Mouse (Mus musculus) liver, adult 2 months (tissue): ENCODE results near the gene Tmem117. TPM values are rescaled to one million over a fixed set of nuclear protein-coding genes. Genes with fewer than 3 reads are reported as not detected.

ENCODE experiments used
- DNase-seq: peaks from one replicate; pipeline ENCODE4 v3.0.0-alpha.2; 2011; ENCODE audit warnings: low read depth, low spot score; ENCODE audit errors: extremely low read depth
- H3K27ac ChIP-seq: fragments of 200-500 bp; replicated peaks from 2 replicates; pipeline ENCODE4 v1.5.1; 2012; ENCODE audit warnings: low read depth, mild to moderate bottlenecking, control low read depth, inconsistent platforms, low read length; ENCODE audit not compliant: insufficient read depth
- H3K27me3 ChIP-seq: fragments of 200-500 bp; 2 replicates; pipeline ENCODE4 v1.6.1; 2012; ENCODE audit warnings: mild to moderate bottlenecking, moderate library complexity, low read length, inconsistent platforms; ENCODE audit not compliant: control insufficient read depth, insufficient read depth
- H3K36me3 ChIP-seq: fragments of 200-500 bp; 2 replicates; pipeline ENCODE4 v1.6.1; 2012; ENCODE audit warnings: low read length, inconsistent platforms; ENCODE audit not compliant: control insufficient read depth, insufficient read depth
- H3K4me1 ChIP-seq: fragments of 200-500 bp; 2 replicates; pipeline ENCODE4 v1.6.1; 2011; ENCODE audit warnings: low read length; ENCODE audit not compliant: control insufficient read depth, insufficient read depth
- H3K4me3 ChIP-seq: fragments of 200-500 bp; 2 replicates; pipeline ENCODE4 v1.5.1; 2011; ENCODE audit warnings: low read depth, mild to moderate bottlenecking, control low read depth, low read length, moderate library complexity; ENCODE audit not compliant: insufficient read depth
- H3K79me2 ChIP-seq: fragments of 200-500 bp; 2 replicates; pipeline ENCODE4 v1.6.1; 2012; ENCODE audit warnings: inconsistent platforms, mild to moderate bottlenecking, low read length, moderate library complexity; ENCODE audit not compliant: control insufficient read depth, insufficient read depth
- H3K9ac ChIP-seq: fragments of 200-500 bp; 2 replicates; pipeline ENCODE4 v1.6.1; 2012; ENCODE audit warnings: low read depth, mild to moderate bottlenecking, control low read depth, inconsistent platforms, low read length
- CTCF ChIP-seq: fragments of 200-500 bp; IDR thresholded peaks from 2 replicates; pipeline ENCODE4 v1.5.1; 2011; ENCODE audit warnings: low read depth, low read length, control low read depth
- POLR2A ChIP-seq: fragments of 200-500 bp; IDR thresholded peaks from 2 replicates; pipeline ENCODE4 v1.6.1; 2011; ENCODE audit warnings: low read length, control low read depth; ENCODE audit not compliant: insufficient read depth; ENCODE audit errors: extremely low read depth
- WGBS: fragments of 180-500 bp; shearing (Covaris S2); methylation state at CpG from one replicate; pipeline ENCODE4 v1.1.7; 2018; 5-methylcytosine and 5-hydroxymethylcytosine counted together
- polyA plus RNA-seq: library from polyadenylated mRNA; depleted of rRNA; stranded (reverse); fragments of >200 nt; gene quantifications from 2 replicates; pipeline ENCODE4 v1.2.3, GENCODE M21; 2012
- total RNA-seq: library from RNA; depleted of rRNA; stranded (reverse); fragments of >200 nt; gene quantifications from 2 replicates; pipeline ENCODE4 v1.2.3, GENCODE M21; 2014

Tmem117 gene
- total and polyA plus RNA-seq, 2 experiments, result 0.46 TPM; not detected in 1

GRCm38 (mm10) chr15:94933044-94933443, 304.0 kb downstream of the Tmem117 start:
- H3K4me3 ChIP-seq, result no peak overlapping the region
- 84% methylated on average over 4 of the region's 4 CpGs for WGBS
- H3K27ac ChIP-seq, result no peak overlapping the region

DNA sequence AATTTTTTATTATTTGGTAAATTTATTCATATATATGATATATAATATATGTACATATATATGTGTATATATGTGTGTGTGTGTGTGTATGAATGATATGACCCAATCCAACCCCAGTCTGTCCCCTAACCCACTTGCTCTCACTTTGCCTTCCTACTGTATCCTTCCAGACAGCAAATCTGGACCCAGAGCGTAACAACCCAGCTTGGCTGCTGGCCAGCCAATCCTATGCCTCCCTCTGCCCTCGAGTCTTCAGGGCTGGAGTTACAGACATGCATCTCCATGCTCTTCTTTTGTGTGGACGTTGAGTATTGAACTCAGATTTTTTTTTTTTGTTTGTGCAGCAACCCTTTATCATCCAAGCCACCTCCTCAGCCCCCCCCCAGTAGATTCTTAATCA, 304.4 kb downstream of the Tmem117 start:
- H3K36me3 ChIP-seq, result no peaks in the 10 kb centered on the region

More at GRCm38 (mm10) chr15:94933044-94933443, 304.0 kb downstream of the Tmem117 start:
- H3K36me3 ChIP-seq, result no peaks in the 10 kb centered on the region
- no peaks in the 10 kb centered on the region for H3K27me3 ChIP-seq
- H3K79me2 ChIP-seq, result no peaks in the 10 kb centered on the region
- no peak overlapping the region for H3K9ac ChIP-seq
- no peaks in the 10 kb centered on the region for H3K4me1 ChIP-seq
- TF ChIP-seq POLR2A, result no peak
- no peak for TF ChIP-seq CTCF
- DNase-seq, result no peak

GRCm38 (mm10) chr15:94941954-94942353, 312.9 kb downstream of the Tmem117 start:
- H3K27ac ChIP-seq, result no peak overlapping the region
- 20% methylated on average over 3 of the region's 3 CpGs for WGBS
- DNase-seq, result peak; percentile 85
- TF ChIP-seq POLR2A, result no peak
- no peak overlapping the region for H3K9ac ChIP-seq
- no peaks in the 10 kb centered on the region for H3K4me1 ChIP-seq
- no peaks in the 10 kb centered on the region for H3K27me3 ChIP-seq
- no peaks in the 10 kb centered on the region for H3K36me3 ChIP-seq
- H3K79me2 ChIP-seq, result no peaks in the 10 kb centered on the region
- no peak overlapping the region for H3K4me3 ChIP-seq

More for the DNA sequence above, 304.4 kb downstream of the Tmem117 start:
- H3K79me2 ChIP-seq, result no peaks in the 10 kb centered on the region
- 66% methylated on average over 3 of the region's 3 CpGs for WGBS
- TF ChIP-seq POLR2A, result no peak
- H3K4me3 ChIP-seq, result no peak overlapping the region
- no peaks in the 10 kb centered on the region for H3K4me1 ChIP-seq
- H3K27ac ChIP-seq, result no peak overlapping the region
- DNase-seq, result no peak
- no peaks in the 10 kb centered on the region for H3K27me3 ChIP-seq
- no peak overlapping the region for H3K9ac ChIP-seq

DNA sequence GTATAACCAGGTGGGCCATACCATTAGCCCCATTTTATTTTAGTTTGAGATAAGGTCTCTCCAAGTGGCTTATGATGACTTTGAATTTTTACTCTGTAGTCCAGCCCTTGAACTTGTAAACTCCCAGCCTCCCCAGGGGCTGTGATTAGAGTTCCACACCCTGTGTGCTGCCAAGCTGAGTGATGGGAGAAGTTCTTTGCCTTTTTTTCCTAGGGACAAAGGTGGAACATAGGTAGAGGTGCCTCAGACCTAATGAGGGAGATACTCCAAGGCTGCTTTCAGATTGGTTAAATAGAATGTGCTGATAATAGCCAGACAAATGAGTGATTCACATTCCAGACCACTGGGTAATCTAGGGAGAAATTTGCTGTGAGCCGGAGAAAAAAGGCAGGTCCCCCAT, 313.4 kb downstream of the Tmem117 start:
- Histone ChIP-seq H3K4me3 (no peak overlapping the region), H3K27ac (no peak overlapping the region), H3K79me2 (no peaks in the 10 kb centered on the region), H3K9ac (no peak overlapping the region), H3K36me3 (no peaks in the 10 kb centered on the region), H3K4me1 (no peaks in the 10 kb centered on the region), H3K27me3 (no peaks in the 10 kb centered on the region)
- no peak for DNase-seq
- 85% methylated on average over 1 of the region's 1 CpGs for WGBS
- no peak for TF ChIP-seq POLR2A
- TF ChIP-seq CTCF, result no peak

- Histone ChIP-seq H3K36me3 (no peaks in the 10 kb centered on the region), H3K4me1 (no peaks in the 10 kb centered on the region)
Observed at GRCm38 (mm10) chr15:94943891-94944290, 314.9 kb downstream of the Tmem117 start.

GRCm38 (mm10) chr15:94951382-94952048, 322.5 kb downstream of the Tmem117 start:
- no peaks in the 10 kb centered on the region for H3K36me3 ChIP-seq
- no peak overlapping the region for H3K9ac ChIP-seq
- H3K4me1 ChIP-seq, result peaks cover 5% of the 10 kb centered on the region; the same call in 1 of the 2 replicates
- DNase-seq, result peak; percentile 92
- H3K27me3 ChIP-seq, result no peaks in the 10 kb centered on the region
- H3K27ac ChIP-seq, result no peak overlapping the region
- TF ChIP-seq CTCF (no peak), POLR2A (no peak)
- H3K4me3 ChIP-seq, result no peak overlapping the region
- WGBS, result 25% methylated on average over 7 of the region's 7 CpGs
- no peaks in the 10 kb centered on the region for H3K79me2 ChIP-seq

More at GRCm38 (mm10) chr15:94943891-94944290, 314.9 kb downstream of the Tmem117 start:
- TF ChIP-seq POLR2A (no peak), CTCF (no peak)
- Histone ChIP-seq H3K27me3 (no peaks in the 10 kb centered on the region), H3K4me3 (no peak overlapping the region), H3K9ac (no peak overlapping the region), H3K79me2 (no peaks in the 10 kb centered on the region), H3K27ac (no peak overlapping the region)
- DNase-seq, result no peak
- 88% methylated on average over 5 of the region's 5 CpGs for WGBS
